Mouse (Mus musculus): ENCODE results near the gene Tchhl1. TPM values are rescaled to one million over a fixed set of nuclear protein-coding genes. Genes with fewer than 3 reads are reported as not detected.
A peak's percentile ranks its signal among the peaks of the same experiment; 100 is the strongest.
"Not testable (repeated sequence)": the region's sequence is repeated elsewhere in the genome, so short reads cannot be mapped to it uniquely, and the experiment has no call there.

The Tchhl1 gene
- polyA plus RNA-seq, 1 experiment from 2014 or later, result 0.28 TPM

- ATAC-seq (replicated peaks; ENCODE audit: low FRiP score, low read depth) (no peak), DNase-seq (ENCODE audit: low spot score) (no peak)
- H3K27ac ChIP-seq, result no peak overlapping the region
- H3K4me2 ChIP-seq (ENCODE audit: low read length), result no peak overlapping the region
- H3K27me3 ChIP-seq (ENCODE audit: insufficient read depth, low read length), result no peaks in the 10 kb centered on the region
- no peak overlapping the region for H3K4me3 ChIP-seq (replicated peaks; ENCODE audit: low read depth, low read length)
- H3K9ac ChIP-seq (ENCODE audit: low read depth, low read length), result no peak overlapping the region
- no peak for TF ChIP-seq CTCF (IDR thresholded peaks at IDR 0.05; ENCODE audit: low read depth)
- H3K4me1 ChIP-seq (replicated peaks; ENCODE audit: insufficient read depth, low read length), result no peaks in the 10 kb centered on the region
- H3K9me3 ChIP-seq (replicated peaks; ENCODE audit: low read length), result no peaks in the 10 kb centered on the region
- 87% methylated on average over 1 of the region's 1 CpGs for WGBS
- H3K36me3 ChIP-seq (ENCODE audit: insufficient read depth, low read length), result no peaks in the 10 kb centered on the region
Measured at GRCm38 (mm10) chr3:93480053-93480452, 11.5 kb downstream of the Tchhl1 start.

- ATAC-seq (replicated peaks; ENCODE audit: low FRiP score, low read depth) (no peak), DNase-seq (ENCODE audit: low spot score) (no peak)
- no peaks in the 10 kb centered on the region for H3K27me3 ChIP-seq (ENCODE audit: insufficient read depth, low read length)
- 68% methylated on average over 2 of the region's 2 CpGs for WGBS
- H3K9ac ChIP-seq (ENCODE audit: low read depth, low read length), result no peak overlapping the region
- H3K4me1 ChIP-seq (replicated peaks; ENCODE audit: insufficient read depth, low read length), result no peaks in the 10 kb centered on the region
- H3K9me3 ChIP-seq (replicated peaks; ENCODE audit: low read length), result no peaks in the 10 kb centered on the region
- H3K4me3 ChIP-seq (replicated peaks; ENCODE audit: low read depth, low read length), result no peak overlapping the region
- H3K4me2 ChIP-seq (ENCODE audit: low read length), result no peak overlapping the region
- no peak for TF ChIP-seq CTCF (IDR thresholded peaks at IDR 0.05; ENCODE audit: low read depth)
- no peaks in the 10 kb centered on the region for H3K36me3 ChIP-seq (ENCODE audit: insufficient read depth, low read length)
- H3K27ac ChIP-seq, result no peak overlapping the region
Measured at GRCm38 (mm10) chr3:93481982-93482616, 13.5 kb downstream of the Tchhl1 start.

GRCm38 (mm10) chr3:93485611-93486010 is 17.1 kb downstream of the Tchhl1 start:
- H3K27me3 ChIP-seq (ENCODE audit: insufficient read depth, low read length), result no peaks in the 10 kb centered on the region
- ATAC-seq (replicated peaks; ENCODE audit: low FRiP score, low read depth) (no peak), DNase-seq (ENCODE audit: low spot score) (no peak)
- no peak overlapping the region for H3K27ac ChIP-seq
- no peak for TF ChIP-seq CTCF (IDR thresholded peaks at IDR 0.05; ENCODE audit: low read depth)
- 86% methylated on average over 3 of the region's 3 CpGs for WGBS
- H3K9me3 ChIP-seq (replicated peaks; ENCODE audit: low read length), result no peaks in the 10 kb centered on the region
- no peak overlapping the region for H3K9ac ChIP-seq (ENCODE audit: low read depth, low read length)
- H3K36me3 ChIP-seq (ENCODE audit: insufficient read depth, low read length), result no peaks in the 10 kb centered on the region
- H3K4me3 ChIP-seq (replicated peaks; ENCODE audit: low read depth, low read length), result no peak overlapping the region
- H3K4me1 ChIP-seq (replicated peaks; ENCODE audit: insufficient read depth, low read length), result no peaks in the 10 kb centered on the region
- H3K4me2 ChIP-seq (ENCODE audit: low read length), result no peak overlapping the region

GRCm38 (mm10) chr3:93488541-93488940 is 20.0 kb downstream of the Tchhl1 start:
- no peak overlapping the region for H3K4me2 ChIP-seq (ENCODE audit: low read length)
- 83% methylated on average over 2 of the region's 2 CpGs for WGBS
- no peaks in the 10 kb centered on the region for H3K27me3 ChIP-seq (ENCODE audit: insufficient read depth, low read length)
- no peaks in the 10 kb centered on the region for H3K9me3 ChIP-seq (replicated peaks; ENCODE audit: low read length)
- H3K9ac ChIP-seq (ENCODE audit: low read depth, low read length), result no peak overlapping the region
- TF ChIP-seq CTCF (IDR thresholded peaks at IDR 0.05; ENCODE audit: low read depth), result no peak
- H3K4me3 ChIP-seq (replicated peaks; ENCODE audit: low read depth, low read length), result no peak overlapping the region
- no peak for DNase-seq (ENCODE audit: low spot score)
- no peaks in the 10 kb centered on the region for H3K4me1 ChIP-seq (replicated peaks; ENCODE audit: insufficient read depth, low read length)
- no peak; the same call in 1 of the 2 replicates for ATAC-seq (replicated peaks; ENCODE audit: low FRiP score, low read depth)
- H3K27ac ChIP-seq, result no peak overlapping the region
- no peaks in the 10 kb centered on the region for H3K36me3 ChIP-seq (ENCODE audit: insufficient read depth, low read length)

- H3K4me1 ChIP-seq (replicated peaks; ENCODE audit: insufficient read depth, low read length), result no peaks in the 10 kb centered on the region
- no peaks in the 10 kb centered on the region for H3K36me3 ChIP-seq (ENCODE audit: insufficient read depth, low read length)
- H3K9me3 ChIP-seq (replicated peaks; ENCODE audit: low read length), result no peaks in the 10 kb centered on the region
- 83% methylated on average over 3 of the region's 3 CpGs for WGBS
- no peak overlapping the region for H3K4me3 ChIP-seq (replicated peaks; ENCODE audit: low read depth, low read length)
- DNase-seq (ENCODE audit: low spot score), result no peak
- H3K27ac ChIP-seq, result no peak overlapping the region
- H3K9ac ChIP-seq (ENCODE audit: low read depth, low read length), result no peak overlapping the region
- no peaks in the 10 kb centered on the region for H3K27me3 ChIP-seq (ENCODE audit: insufficient read depth, low read length)
- no peak overlapping the region for H3K4me2 ChIP-seq (ENCODE audit: low read length)
- no peak for TF ChIP-seq CTCF (IDR thresholded peaks at IDR 0.05; ENCODE audit: low read depth)
- no peak for ATAC-seq (replicated peaks; ENCODE audit: low FRiP score, low read depth)
Measured at GRCm38 (mm10) chr3:93492176-93492575, 23.6 kb downstream of the Tchhl1 start.

GRCm38 (mm10) chr3:93493992-93494391 is 25.4 kb downstream of the Tchhl1 start:
- ATAC-seq (replicated peaks; ENCODE audit: low FRiP score, low read depth), result peak; percentile 85
- no peaks in the 10 kb centered on the region for H3K9me3 ChIP-seq (replicated peaks; ENCODE audit: low read length)
- H3K9ac ChIP-seq (ENCODE audit: low read depth, low read length), result no peak overlapping the region
- 0% methylated on average over 4 of the region's 4 CpGs for WGBS
- no peak overlapping the region for H3K27ac ChIP-seq
- H3K36me3 ChIP-seq (ENCODE audit: insufficient read depth, low read length), result no peaks in the 10 kb centered on the region
- TF ChIP-seq CTCF (IDR thresholded peaks at IDR 0.05; ENCODE audit: low read depth), result peak; percentile 93
- H3K4me3 ChIP-seq (replicated peaks; ENCODE audit: low read depth, low read length), result no peak overlapping the region
- H3K4me1 ChIP-seq (replicated peaks; ENCODE audit: insufficient read depth, low read length), result no peaks in the 10 kb centered on the region
- H3K27me3 ChIP-seq (ENCODE audit: insufficient read depth, low read length), result no peaks in the 10 kb centered on the region
- no peak overlapping the region for H3K4me2 ChIP-seq (ENCODE audit: low read length)
- peak; percentile 91 for DNase-seq (ENCODE audit: low spot score)

GRCm38 (mm10) chr3:93494774-93495173 is 26.2 kb downstream of the Tchhl1 start:
- not testable (repeated sequence) for H3K36me3 ChIP-seq (ENCODE audit: insufficient read depth, low read length); ATAC-seq (replicated peaks; ENCODE audit: low FRiP score, low read depth); H3K4me3 ChIP-seq (replicated peaks; ENCODE audit: low read depth, low read length)

More at GRCm38 (mm10) chr3:93494774-93495173, 26.2 kb downstream of the Tchhl1 start:
- H3K9me3 ChIP-seq (replicated peaks; ENCODE audit: low read length); H3K4me2 ChIP-seq (ENCODE audit: low read length); DNase-seq (ENCODE audit: low spot score); H3K27me3 ChIP-seq (ENCODE audit: insufficient read depth, low read length); H3K27ac ChIP-seq; H3K4me1 ChIP-seq (replicated peaks; ENCODE audit: insufficient read depth, low read length); H3K9ac ChIP-seq (ENCODE audit: low read depth, low read length): not testable (repeated sequence)
- WGBS, result 27% methylated on average over 5 of the region's 5 CpGs
- TF ChIP-seq CTCF (IDR thresholded peaks at IDR 0.05; ENCODE audit: low read depth), result peak; percentile 59

Data from kidney, postnatal 0 days (tissue).